Mouse (Mus musculus) layer of hippocampus, adult 6 months (tissue): ENCODE measurements around the gene Ccdc157. TPM values are rescaled to one million over a fixed set of nuclear protein-coding genes. Genes with fewer than 3 reads are reported as not detected.

Experiments used
- long read RNA-seq, 2 experiments: library from polyadenylated mRNA; unstranded; transcript quantifications; one replicate each; pipeline ENCODE4 v2.0.0; 2019 to 2020
- microRNA-seq: library from miRNA; unstranded; fragments of <30 nt; microRNA quantifications from one replicate; pipeline ENCODE4 v1.2.0, GENCODE M21; 2020
- polyA plus RNA-seq: library from polyadenylated mRNA; unstranded; fragments of <200 nt; fragmentation: Nextera tagmentation; gene quantifications from 2 replicates; pipeline ENCODE4 v1.2.3, GENCODE M21; 2021

Ccdc157 gene
- 2.9 and 3.6 TPM in 2 replicates for polyA plus RNA-seq
- long read RNA-seq, experiment 1, partial matches to known transcripts, result 2 of 2 reads
- long read RNA-seq, experiment 1, other reads (novel, unspliced or antisense), result 0 of 2 reads
- long read RNA-seq, experiment 2, full-length matches to known transcripts, result 9 of 36 reads
- long read RNA-seq, experiment 2, partial matches to known transcripts, result 13 of 36 reads
- long read RNA-seq, experiment 2, other reads (novel, unspliced or antisense), result 14 of 36 reads

DNA sequence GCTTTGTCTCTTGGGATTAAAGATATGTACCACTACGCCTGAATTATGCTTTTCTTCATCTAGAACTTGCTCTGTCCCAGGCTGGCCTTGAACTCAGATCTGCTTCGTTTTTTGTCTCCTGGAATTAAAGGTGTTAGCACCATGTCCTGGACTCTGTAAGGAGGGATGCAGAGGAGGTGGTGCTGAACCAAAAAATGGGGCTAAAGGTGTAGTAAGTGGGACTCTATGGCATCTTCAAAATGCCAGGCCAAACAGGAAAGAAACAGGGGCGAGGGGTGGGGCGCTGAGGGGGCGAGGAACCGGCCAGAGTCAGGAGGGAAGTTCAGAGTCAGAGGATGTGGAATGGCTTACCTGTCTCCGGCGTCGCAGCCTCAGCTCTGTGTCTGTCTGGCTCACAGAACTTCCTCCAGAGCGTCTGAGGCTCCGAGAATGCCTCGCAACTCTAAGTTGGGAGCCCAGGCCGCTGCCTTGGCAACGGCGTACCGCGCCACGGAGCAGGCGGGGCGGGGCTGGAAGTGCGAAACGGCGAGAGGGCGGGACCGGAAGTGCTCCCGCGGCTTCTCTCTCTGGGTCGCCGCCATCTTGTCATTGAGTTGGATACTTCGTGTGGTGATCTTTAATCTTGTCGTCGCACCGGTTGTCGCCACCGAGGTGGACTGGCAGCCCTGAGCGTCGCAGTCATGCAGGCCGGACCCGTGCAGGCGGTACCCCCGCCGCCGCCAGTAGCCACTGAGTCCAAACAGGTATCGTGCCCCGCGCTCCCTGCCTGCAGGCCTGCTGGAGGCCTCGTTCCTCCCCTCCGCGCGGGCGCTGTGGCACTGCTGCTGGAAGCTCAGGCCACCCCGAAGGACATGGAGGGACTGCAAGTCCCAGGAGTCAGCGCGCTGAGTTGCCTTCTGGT is at the start of gene Ccdc157, which contains the start of gene Sf3a1:
Ccdc157 (minus strand) TSS at position 486 of the 901 bp plus-strand sequence.
Sf3a1 (plus strand) TSS at position 543 of the 901 bp plus-strand sequence.

DNA sequence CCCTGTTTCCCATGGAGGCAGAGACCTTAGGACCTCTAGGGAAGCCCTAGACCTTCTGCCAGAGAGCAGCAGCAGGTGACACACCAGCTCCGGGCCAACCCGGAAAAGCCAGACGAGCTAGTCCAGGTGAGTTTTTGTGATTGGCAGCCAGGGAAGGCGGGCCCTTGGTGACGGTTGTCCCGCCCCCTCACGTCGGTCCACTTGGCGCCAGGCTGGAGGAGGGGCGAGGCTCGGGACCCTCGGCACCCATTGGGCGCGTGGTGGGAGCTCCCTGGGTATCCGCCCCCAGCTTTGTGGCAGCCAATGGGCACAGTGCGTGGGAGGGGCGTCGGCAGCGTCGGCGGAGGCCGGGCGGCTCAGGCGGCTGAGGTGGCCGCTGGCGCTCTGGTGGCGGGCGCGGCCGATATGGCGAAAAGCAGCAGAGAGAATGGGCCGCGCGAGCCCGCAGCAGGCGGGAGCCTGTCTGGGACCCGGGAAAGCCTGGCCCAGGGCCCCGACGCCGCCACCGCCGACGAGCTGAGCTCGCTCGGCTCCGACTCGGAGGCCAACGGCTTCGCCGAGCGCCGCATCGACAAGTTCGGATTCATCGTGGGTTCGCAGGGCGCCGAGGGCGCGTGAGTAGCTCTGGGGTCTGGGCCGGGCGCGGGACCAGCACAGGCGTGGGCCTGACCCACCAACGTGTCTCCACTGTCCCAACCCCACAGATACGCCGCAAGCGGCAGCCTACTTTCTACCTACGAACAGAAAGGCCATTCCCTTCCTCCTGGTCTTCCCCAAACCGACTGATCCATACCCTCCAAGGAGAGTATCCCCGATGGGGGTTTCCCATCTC is 26.6 kb upstream of the Ccdc157 start, which contains the start of gene Tbc1d10a:
Tbc1d10a (plus strand) TSS at position 304 of the 832 bp plus-strand sequence.

DNA sequence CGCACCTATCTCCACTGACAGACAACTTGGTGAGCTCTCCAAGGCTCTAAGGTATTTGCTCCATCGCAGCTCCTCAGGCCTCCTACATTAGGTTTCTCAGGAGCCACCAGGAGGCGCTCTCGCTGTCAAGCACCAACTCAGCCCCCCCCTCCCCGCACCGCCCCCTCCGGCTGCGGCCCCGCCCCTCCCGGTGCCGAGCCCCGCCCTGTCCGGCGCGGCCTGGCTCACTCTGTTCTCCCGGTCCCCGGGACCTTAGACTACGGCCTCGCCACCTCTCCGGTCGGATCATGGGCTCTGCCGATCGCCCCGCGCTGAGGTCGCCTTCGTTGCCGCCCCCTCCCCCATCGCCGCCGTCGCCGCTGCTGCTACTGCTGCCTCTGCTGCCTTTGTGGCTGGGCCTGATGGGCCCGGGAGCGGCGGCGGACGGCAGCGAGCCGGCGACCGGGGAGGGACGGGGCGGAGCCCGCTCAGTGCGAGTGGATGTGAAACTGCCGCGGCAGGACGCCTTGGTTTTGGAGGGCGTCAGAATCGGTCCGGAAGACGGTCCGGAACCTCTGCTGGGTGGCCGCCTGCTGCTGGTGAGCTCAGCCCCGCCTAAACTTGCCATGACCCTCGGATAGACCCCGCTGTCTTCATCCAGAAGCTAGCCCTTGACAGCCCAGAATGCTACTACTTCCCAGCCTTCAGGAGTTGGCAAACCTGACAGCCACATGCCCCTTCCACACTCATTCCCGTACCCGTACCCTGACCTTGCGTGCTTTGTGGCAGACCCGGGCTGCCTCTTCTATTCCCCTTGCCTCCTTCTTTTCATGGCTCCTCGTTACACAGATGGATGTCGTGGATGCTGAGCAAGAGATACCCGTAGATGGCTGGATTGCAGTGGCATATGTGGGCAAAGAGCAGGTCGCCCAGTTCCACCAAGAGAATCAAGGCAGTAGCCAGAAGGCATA is 24.8 kb downstream of the Ccdc157 start, which contains the start of gene Rnf215:
Rnf215 (plus strand) TSS at position 217 of the 950 bp plus-strand sequence.

DNA sequence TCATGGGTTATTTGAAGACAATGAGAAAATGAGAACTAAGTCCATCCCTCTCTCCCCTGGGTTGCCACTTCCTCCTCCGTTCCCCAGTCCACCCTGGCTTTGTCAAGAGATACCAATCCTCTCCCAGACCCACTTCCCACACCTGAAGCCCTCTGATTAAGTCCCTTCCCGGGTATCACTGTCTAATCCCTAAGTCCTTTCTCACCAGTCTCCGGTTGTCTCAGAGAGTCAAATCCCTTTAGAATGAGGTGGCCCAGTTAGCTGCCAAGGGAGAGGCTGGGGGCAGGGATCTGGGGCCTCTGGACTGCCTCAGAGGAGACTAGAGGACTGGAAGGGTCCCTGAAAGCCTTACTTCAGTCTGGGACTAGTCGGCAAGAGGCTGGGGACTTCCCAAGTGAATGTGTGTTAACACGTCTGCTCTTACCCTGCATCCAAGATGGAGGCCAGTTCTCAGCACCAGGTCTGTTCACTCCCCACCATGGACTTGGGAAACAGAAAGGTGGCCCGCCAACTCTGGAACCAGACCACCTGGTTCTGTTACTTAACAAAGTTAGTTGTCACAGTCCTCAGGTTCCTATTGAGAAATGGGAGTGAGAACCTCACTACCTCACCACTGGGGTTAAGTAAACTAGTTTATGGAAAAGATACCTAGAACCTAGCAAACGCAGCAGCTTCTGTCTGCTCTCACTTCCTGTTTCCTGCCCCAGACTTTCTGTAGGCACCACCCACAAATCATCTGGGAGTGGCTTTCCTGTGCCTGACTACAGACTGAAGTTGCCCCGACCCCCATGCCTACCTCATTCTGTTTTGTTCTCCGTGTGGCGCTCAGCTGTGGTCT is 37.1 kb downstream of the Ccdc157 start, which contains the start of gene Sec14l2:
Sec14l2 (minus strand) TSS at position 674 of the 838 bp plus-strand sequence.

DNA sequence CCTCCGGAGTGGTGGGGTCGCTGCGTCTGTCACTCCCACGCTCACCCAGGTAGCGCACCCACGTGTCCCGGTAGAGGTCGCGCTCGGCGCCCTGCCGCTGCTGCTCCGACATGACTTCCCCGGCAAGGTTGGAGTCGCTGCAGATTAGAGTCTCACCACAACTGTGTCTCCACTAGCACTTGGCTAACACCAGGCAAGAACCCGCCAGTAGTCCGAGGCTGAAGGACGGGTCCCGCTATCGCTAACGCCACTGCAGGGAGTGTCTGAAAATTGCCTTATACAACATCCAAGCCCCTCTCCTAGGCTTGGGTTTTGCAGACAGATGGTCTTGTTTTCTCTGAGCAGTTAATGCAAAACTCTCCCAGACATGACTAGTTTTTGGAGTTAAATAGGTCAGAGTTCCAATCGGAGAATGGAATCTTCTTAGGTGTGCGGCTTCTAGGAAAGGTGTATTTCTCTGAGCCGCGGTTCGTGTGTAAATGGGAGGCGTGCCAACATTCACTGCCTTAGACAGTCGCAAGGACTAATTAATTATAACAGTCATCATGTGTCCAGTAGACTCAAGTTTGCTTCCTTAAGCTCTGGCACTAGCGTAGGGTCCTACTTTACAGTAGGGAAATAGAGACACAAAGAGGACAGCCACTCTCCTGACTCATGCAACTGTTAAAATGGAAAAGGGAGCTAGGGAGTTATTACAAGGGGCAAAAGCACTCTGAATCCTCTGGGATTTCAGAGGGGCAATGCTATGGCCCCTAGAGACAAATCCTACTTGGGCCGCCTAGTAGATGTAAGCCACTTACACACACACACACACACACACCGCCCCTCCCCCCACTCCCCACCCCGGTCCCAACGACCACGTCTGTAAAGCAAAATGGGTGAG is 64.7 kb downstream of the Ccdc157 start, which contains the start of gene Mtfp1:
Mtfp1 (minus strand) TSS at position 275 of the 883 bp plus-strand sequence.

Small RNA genes lying within 50 kb of the gene (microRNA-seq; reads per million reads assigned to microRNA genes)
- 3.4 reads per million, percentile 11 among the genes with 10 or more reads in this experiment for gene Mir3060

Other genes starting within 250 kb of the Ccdc157 start
- 13.9 and 15.2 TPM in 2 replicates for gene Slc35e4, start 245.6 kb downstream of the Ccdc157 start, polyA plus RNA-seq
- 21.5 and 39.0 TPM in 2 replicates for gene Tcn2, start 228.1 kb downstream of the Ccdc157 start, polyA plus RNA-seq
- gene Pes1, start 196.3 kb downstream of the Ccdc157 start, polyA plus RNA-seq, result 23.5 and 28.5 TPM in 2 replicates
- not detected in 2 replicates for gene 4930556J24Rik, start 183.5 kb downstream of the Ccdc157 start, polyA plus RNA-seq
- gene Gal3st1, start 176.7 kb downstream of the Ccdc157 start, polyA plus RNA-seq, result 3.4 and 5.4 TPM in 2 replicates
- 0.33 and 0.80 TPM in 2 replicates for gene Sec14l4, start 128.8 kb downstream of the Ccdc157 start, polyA plus RNA-seq
- 0.67 and 1.7 TPM in 2 replicates for gene Sec14l3, start 95.5 kb downstream of the Ccdc157 start, polyA plus RNA-seq
- gene Mtfp1, start 64.8 kb downstream of the Ccdc157 start, polyA plus RNA-seq, result 189 and 199 TPM in 2 replicates
- gene Sec14l2, start 36.9 kb downstream of the Ccdc157 start, polyA plus RNA-seq, result 3.8 and 4.0 TPM in 2 replicates
- 11.3 and 11.7 TPM in 2 replicates for gene Rnf215, start 25.1 kb downstream of the Ccdc157 start, polyA plus RNA-seq
- 28.7 and 37.2 TPM in 2 replicates for gene Sf3a1, start 57 bp upstream of the Ccdc157 start, polyA plus RNA-seq
- 41.4 and 42.0 TPM in 2 replicates for gene Tbc1d10a, start 26.5 kb upstream of the Ccdc157 start, polyA plus RNA-seq
- gene Castor1, start 57.9 kb upstream of the Ccdc157 start, polyA plus RNA-seq, result 8.0 and 10.9 TPM in 2 replicates
- 0.14 and 0.21 TPM in 2 replicates for gene Osm, start 76.1 kb upstream of the Ccdc157 start, polyA plus RNA-seq
- 0.74 and 1.1 TPM in 2 replicates for gene Lif, start 97.3 kb upstream of the Ccdc157 start, polyA plus RNA-seq